Mouse (Mus musculus) 3134 (cell line): ENCODE measurements around the gene Cxcr5.

Experiments used
- DNase-seq: peaks from one replicate; pipeline ENCODE4 v3.0.0-alpha.2; 2011; ENCODE audit warnings: low spot score; ENCODE audit not compliant: insufficient read length; ENCODE audit errors: extremely low read depth

Cxcr5 gene

GRCm38 (mm10) chr9:44539816-44540421, 21.8 kb downstream of the Cxcr5 start:
- no peak for DNase-seq

GRCm38 (mm10) chr9:44537625-44538301, 23.9 kb downstream of the Cxcr5 start:
- DNase-seq = no peak

GRCm38 (mm10) chr9:44532991-44533580, 28.6 kb downstream of the Cxcr5 start:
- DNase-seq = no peak

GRCm38 (mm10) chr9:44528340-44528739, 33.3 kb downstream of the Cxcr5 start:
- DNase-seq = no peak

GRCm38 (mm10) chr9:44526337-44527112, 35.2 kb downstream of the Cxcr5 start:
- DNase-seq = no peak

GRCm38 (mm10) chr9:44525589-44525988, 36.1 kb downstream of the Cxcr5 start:
- DNase-seq = no peak

- DNase-seq = no peak
Observed at GRCm38 (mm10) chr9:44525001-44525400, 36.7 kb downstream of the Cxcr5 start.

GRCm38 (mm10) chr9:44524235-44524826, 37.3 kb downstream of the Cxcr5 start:
- DNase-seq = no peak

- no peak for DNase-seq
Observed at GRCm38 (mm10) chr9:44523686-44524085, 38.0 kb downstream of the Cxcr5 start.

- no peak for DNase-seq
Observed at GRCm38 (mm10) chr9:44521927-44522326, 39.8 kb downstream of the Cxcr5 start.

GRCm38 (mm10) chr9:44518068-44518467, 43.6 kb downstream of the Cxcr5 start:
- no peak for DNase-seq

GRCm38 (mm10) chr9:44517368-44517767, 44.3 kb downstream of the Cxcr5 start:
- DNase-seq = no peak

GRCm38 (mm10) chr9:44515891-44516290, 45.8 kb downstream of the Cxcr5 start:
- DNase-seq = no peak

- DNase-seq = peak; percentile 77
Observed at GRCm38 (mm10) chr9:44515131-44515751, 46.4 kb downstream of the Cxcr5 start.

GRCm38 (mm10) chr9:44514147-44514546, 47.5 kb downstream of the Cxcr5 start:
- DNase-seq = no peak

- peak; percentile 13 for DNase-seq
Observed at GRCm38 (mm10) chr9:44513610-44514009, 48.1 kb downstream of the Cxcr5 start.

- no peak for DNase-seq
Observed at GRCm38 (mm10) chr9:44513121-44513520, 48.6 kb downstream of the Cxcr5 start.

- DNase-seq = no peak
Observed at GRCm38 (mm10) chr9:44512717-44513003, 49.0 kb downstream of the Cxcr5 start.

- DNase-seq = peak; percentile 25
Observed at GRCm38 (mm10) chr9:44511935-44512716, 49.6 kb downstream of the Cxcr5 start.
